Mouse (Mus musculus) neural tube, embryonic 11.5 days (tissue): Measurements from ENCODE around the gene Mgmt. TPM values are rescaled to one million over a fixed set of nuclear protein-coding genes. Genes with fewer than 3 reads are reported as not detected.

ENCODE experiments used
- ATAC-seq: fragments of 200-750 bp; cut with Nextera tagmentation; 2 replicates; pipeline ENCODE4 v1.8.0; 2017; ENCODE audit warnings: moderate number of reproducible peaks, mild to moderate bottlenecking, moderate TSS enrichment, moderate library complexity; ENCODE audit not compliant: insufficient read depth, low FRiP score, low TSS enrichment
- DNase-seq: peaks from one replicate; pipeline ENCODE4 v3.0.0-alpha.2; 2015; ENCODE audit warnings: low spot score
- H3K27ac ChIP-seq: fragments of 300-500 bp; sonication (generic); 2 replicates; pipeline ENCODE4 v1.5.1; 2014; ENCODE audit warnings: low read depth, mild to moderate bottlenecking, low read length
- H3K27me3 ChIP-seq: fragments of 300-500 bp; sonication (generic); 2 replicates; pipeline ENCODE4 v1.6.1; 2014; ENCODE audit warnings: mild to moderate bottlenecking, low read length, mixed read lengths; ENCODE audit not compliant: control insufficient read depth, insufficient read depth
- H3K36me3 ChIP-seq: fragments of 300-500 bp; sonication (generic); 2 replicates; pipeline ENCODE4 v1.6.1; 2014; ENCODE audit warnings: mild to moderate bottlenecking, low read length, moderate library complexity, mixed read lengths; ENCODE audit not compliant: control insufficient read depth, insufficient read depth
- H3K4me1 ChIP-seq: fragments of 300-500 bp; sonication (generic); 2 replicates; pipeline ENCODE4 v1.6.1; 2014; ENCODE audit warnings: low read length, mixed read lengths; ENCODE audit not compliant: control insufficient read depth, insufficient read depth
- H3K4me2 ChIP-seq: fragments of 300-500 bp; sonication (generic); 2 replicates; pipeline ENCODE4 v1.6.1; 2014; ENCODE audit warnings: low read depth, mild to moderate bottlenecking, moderate library complexity
- H3K4me3 ChIP-seq: fragments of 300-500 bp; sonication (generic); 2 replicates; pipeline ENCODE4 v1.5.1; 2014; ENCODE audit warnings: low read depth, low read length
- H3K9ac ChIP-seq: fragments of 300-500 bp; sonication (generic); 2 replicates; pipeline ENCODE4 v1.6.1; 2014; ENCODE audit warnings: mild to moderate bottlenecking, low read length
- H3K9me3 ChIP-seq: fragments of 300-500 bp; sonication (generic); 2 replicates; pipeline ENCODE4 v1.6.1; 2016; ENCODE audit warnings: low read length; ENCODE audit not compliant: control insufficient read depth
- WGBS: fragments of 180-500 bp; shearing (Covaris S2); extraction: QIAGEN DNeasy Blood & Tissue Kit; methylation state at CpG from one replicate; pipeline ENCODE4 v1.1.7; 2014; 5-methylcytosine and 5-hydroxymethylcytosine counted together
- polyA plus RNA-seq: library from polyadenylated mRNA; unstranded; fragments of >200 nt; fragmentation: Nextera tagmentation; extraction: Ambion mirVana; gene quantifications from 2 replicates; pipeline ENCODE4 v1.2.1, GENCODE M21; 2014

Gene Mgmt
- polyA plus RNA-seq, 1 experiment from 2014 or later = 4.2 TPM

GRCm38 (mm10) chr7:137138101-137138500, 243.7 kb downstream of the Mgmt start:
- Histone ChIP-seq H3K36me3 (no peaks in the 10 kb centered on the region), H3K27ac (no peak overlapping the region), H3K4me2 (no peak overlapping the region), H3K9me3 (no peaks in the 10 kb centered on the region), H3K27me3 (no peaks in the 10 kb centered on the region), H3K9ac (no peak overlapping the region), H3K4me1 (no peaks in the 10 kb centered on the region), H3K4me3 (no peak overlapping the region)
- 72% methylated on average over 5 of the region's 5 CpGs for WGBS
- no peak for DNase-seq
- ATAC-seq = no peak

GRCm38 (mm10) chr7:137140321-137140720, 245.9 kb downstream of the Mgmt start:
- H3K27ac ChIP-seq = no peak overlapping the region
- WGBS = 78% methylated on average over 7 of the region's 7 CpGs
- no peaks in the 10 kb centered on the region for H3K36me3 ChIP-seq
- no peak for ATAC-seq
- H3K9ac ChIP-seq = no peak overlapping the region
- no peaks in the 10 kb centered on the region for H3K4me1 ChIP-seq
- no peak overlapping the region for H3K4me2 ChIP-seq
- no peaks in the 10 kb centered on the region for H3K9me3 ChIP-seq
- H3K4me3 ChIP-seq = no peak overlapping the region
- DNase-seq = no peak
- no peaks in the 10 kb centered on the region for H3K27me3 ChIP-seq

- H3K9me3 ChIP-seq = no peaks in the 10 kb centered on the region
- 49% methylated on average over 3 of the region's 3 CpGs for WGBS
- no peak overlapping the region for H3K9ac ChIP-seq
- no peaks in the 10 kb centered on the region for H3K27me3 ChIP-seq
- H3K36me3 ChIP-seq = no peaks in the 10 kb centered on the region
- H3K4me1 ChIP-seq = no peaks in the 10 kb centered on the region
- H3K27ac ChIP-seq = no peak overlapping the region
- DNase-seq (no peak), ATAC-seq (no peak)
- H3K4me2 ChIP-seq = no peak overlapping the region
- H3K4me3 ChIP-seq = no peak overlapping the region
Measured at GRCm38 (mm10) chr7:137141386-137141785, 247.0 kb downstream of the Mgmt start.

GRCm38 (mm10) chr7:137147101-137147500, 252.7 kb downstream of the Mgmt start:
- Histone ChIP-seq H3K4me3 (no peak overlapping the region), H3K36me3 (no peaks in the 10 kb centered on the region), H3K4me1 (peaks cover 4% of the 10 kb centered on the region; the same call in 1 of the 2 replicates), H3K4me2 (no peak overlapping the region), H3K27me3 (no peaks in the 10 kb centered on the region), H3K9me3 (no peaks in the 10 kb centered on the region), H3K9ac (no peak overlapping the region), H3K27ac (no peak overlapping the region)
- 63% methylated on average over 12 of the region's 12 CpGs for WGBS
- ATAC-seq (no peak), DNase-seq (no peak)

- H3K4me1 ChIP-seq = peaks cover 4% of the 10 kb centered on the region; the same call in 1 of the 2 replicates
- no peak overlapping the region for H3K9ac ChIP-seq
- no peak overlapping the region for H3K4me2 ChIP-seq
- H3K27me3 ChIP-seq = no peaks in the 10 kb centered on the region
- H3K9me3 ChIP-seq = no peaks in the 10 kb centered on the region
- H3K27ac ChIP-seq = no peak overlapping the region
- ATAC-seq = no peak
- H3K36me3 ChIP-seq = no peaks in the 10 kb centered on the region
- WGBS = 84% methylated on average over 2 of the region's 2 CpGs
- no peak for DNase-seq
- no peak overlapping the region for H3K4me3 ChIP-seq
Measured at GRCm38 (mm10) chr7:137151854-137152253, 257.4 kb downstream of the Mgmt start.

GRCm38 (mm10) chr7:137154623-137155022, 260.2 kb downstream of the Mgmt start:
- Histone ChIP-seq H3K9me3 (no peaks in the 10 kb centered on the region), H3K9ac (no peak overlapping the region), H3K27me3 (no peaks in the 10 kb centered on the region), H3K4me3 (no peak overlapping the region), H3K27ac (no peak overlapping the region), H3K4me1 (no peaks in the 10 kb centered on the region; the same call in 1 of the 2 replicates), H3K36me3 (no peaks in the 10 kb centered on the region), H3K4me2 (no peak overlapping the region)
- ATAC-seq (no peak), DNase-seq (no peak)
- WGBS = 73% methylated on average over 2 of the region's 2 CpGs

- Histone ChIP-seq H3K9me3 (no peaks in the 10 kb centered on the region), H3K9ac (no peak overlapping the region), H3K4me3 (no peak overlapping the region), H3K4me1 (no peaks in the 10 kb centered on the region), H3K27me3 (no peaks in the 10 kb centered on the region), H3K27ac (no peak overlapping the region), H3K36me3 (no peaks in the 10 kb centered on the region), H3K4me2 (no peak overlapping the region)
- DNase-seq (no peak), ATAC-seq (no peak)
Measured at GRCm38 (mm10) chr7:137159086-137159485, 264.7 kb downstream of the Mgmt start.

- no peaks in the 10 kb centered on the region for H3K36me3 ChIP-seq
- ATAC-seq (no peak), DNase-seq (peak; percentile 44)
- H3K27ac ChIP-seq = peak overlapping the region; percentile 60; the same call in 1 of the 2 replicates
- H3K4me3 ChIP-seq = no peak overlapping the region
- WGBS = 19% methylated on average over 9 of the region's 9 CpGs
- no peaks in the 10 kb centered on the region for H3K27me3 ChIP-seq
- no peak overlapping the region for H3K4me2 ChIP-seq
- H3K9me3 ChIP-seq = no peaks in the 10 kb centered on the region
- 0 out of 2 replicates have a peak, but pooled peaks cover 4% of the 10 kb centered on the region for H3K4me1 ChIP-seq
- H3K9ac ChIP-seq = no peak overlapping the region
Measured at GRCm38 (mm10) chr7:137172278-137172677, 277.9 kb downstream of the Mgmt start.
